Mouse (Mus musculus) G1E (cell line): ENCODE results near the gene Gripap1. TPM values are rescaled to one million over a fixed set of nuclear protein-coding genes. Genes with fewer than 3 reads are reported as not detected.

Experiments used
- ATAC-seq: 2 replicates; pipeline ENCODE4 v1.8.0; 2016; ENCODE audit warnings: mild to moderate bottlenecking; ENCODE audit not compliant: insufficient number of reproducible peaks, poor library complexity, low FRiP score, severe bottlenecking; ENCODE audit errors: extremely low read depth
- DNase-seq: peaks from one replicate; pipeline ENCODE4 v3.0.0; 2012; ENCODE audit warnings: low spot score
- H3K27me3 ChIP-seq: 2 replicates; pipeline ENCODE4 v1.6.1; 2012; ENCODE audit warnings: mild to moderate bottlenecking, low read length, inconsistent platforms; ENCODE audit not compliant: insufficient read depth
- H3K36me3 ChIP-seq: replicated peaks from 2 replicates; pipeline ENCODE3; 2012; ENCODE audit warnings: mild to moderate bottlenecking, inconsistent platforms
- H3K4me1 ChIP-seq: 2 replicates; pipeline ENCODE4 v1.6.1; 2012; ENCODE audit warnings: low read depth, low read length, inconsistent platforms, mixed read lengths; ENCODE audit not compliant: insufficient read depth
- H3K4me3 ChIP-seq: 2 replicates; pipeline ENCODE4 v1.5.1; 2012; ENCODE audit warnings: low read depth, mild to moderate bottlenecking, inconsistent platforms, low read length, moderate library complexity, mixed read lengths
- H3K9me3 ChIP-seq: replicated peaks from 2 replicates; pipeline ENCODE4 v1.6.1; 2012; ENCODE audit warnings: inconsistent platforms
- CTCF ChIP-seq: IDR thresholded peaks from 2 replicates; pipeline ENCODE4 v1.5.1; 2012; ENCODE audit warnings: low read depth, low read length, inconsistent platforms, mixed read lengths
- GATA1 ChIP-seq: IDR thresholded peaks from 2 replicates; pipeline ENCODE4 v1.6.1; 2012; ENCODE audit warnings: borderline replicate concordance, low read length, inconsistent platforms, mixed read lengths
- GATA2 ChIP-seq: IDR thresholded peaks from 2 replicates; pipeline ENCODE4 v1.6.1; 2012; ENCODE audit warnings: low read depth, low read length, inconsistent platforms, borderline replicate concordance
- POLR2AphosphoS5 ChIP-seq: IDR thresholded peaks from 2 replicates; pipeline ENCODE4 v1.6.1; 2012; ENCODE audit warnings: low read depth, low read length, inconsistent platforms; ENCODE audit not compliant: insufficient replicate concordance
- TAL1 ChIP-seq: conservative IDR thresholded peaks from 2 replicates; pipeline ENCODE4 v1.6.1; 2012; ENCODE audit warnings: low read depth, low read length, inconsistent platforms, mixed read lengths
- polyA plus RNA-seq: library from polyadenylated mRNA; stranded (reverse); fragments of >175 nt; gene quantifications from 2 replicates; pipeline ENCODE4 v1.2.3, GENCODE M21; 2012
- total RNA-seq, 2 experiments: library from RNA; stranded (forward) in 1 of 2; stranded (reverse) in 1 of 2; fragments of 200-1000 nt in 1 of 2; fragments of >200 nt in 1 of 2; fragmentation: Nextera tagmentation in 1 of 2; gene quantifications; 2 replicates each; pipeline ENCODE4 v1.2.3; 2014 to 2017

The Gripap1 gene
- total and polyA plus RNA-seq, 3 experiments: 30.6 to 116 (median 53.8) TPM

- Histone ChIP-seq H3K9me3 (no peaks in the 10 kb centered on the region), H3K36me3 (peaks cover 79% of the 10 kb centered on the region), H3K4me1 (peaks cover 2% of the 10 kb centered on the region; the same call in 1 of the 2 replicates), H3K27me3 (no peaks in the 10 kb centered on the region), H3K4me3 (no peak overlapping the region)
- ATAC-seq: no peak
- DNase-seq: no peak
- no peak for TF ChIP-seq TAL1
- TF ChIP-seq GATA1: no peak
- TF ChIP-seq POLR2AphosphoS5: no peak
- no peak for TF ChIP-seq GATA2
- no peak for TF ChIP-seq CTCF
Measured at GRCm38 (mm10) chrX:7864551-7864950, 75.0 kb downstream of the Gripap1 start.

- ATAC-seq (no peak), DNase-seq (no peak)
- Histone ChIP-seq H3K36me3 (peaks cover 75% of the 10 kb centered on the region), H3K4me3 (no peak overlapping the region), H3K27me3 (no peaks in the 10 kb centered on the region), H3K4me1 (no peaks in the 10 kb centered on the region; the same call in 1 of the 2 replicates), H3K9me3 (no peaks in the 10 kb centered on the region)
- TF ChIP-seq POLR2AphosphoS5: no peak
- TF ChIP-seq GATA1: no peak
- TF ChIP-seq GATA2: no peak
- no peak for TF ChIP-seq TAL1
- TF ChIP-seq CTCF: no peak
Measured at GRCm38 (mm10) chrX:7865343-7865742, 75.8 kb downstream of the Gripap1 start.

- TF ChIP-seq POLR2AphosphoS5: no peak
- no peak for TF ChIP-seq TAL1
- no peak for TF ChIP-seq GATA1
- no peak for TF ChIP-seq GATA2
- TF ChIP-seq CTCF: no peak
- ATAC-seq (no peak), DNase-seq (no peak)
- no peaks in the 10 kb centered on the region for H3K9me3 ChIP-seq
- no peak overlapping the region for H3K4me3 ChIP-seq
- peaks cover 71% of the 10 kb centered on the region for H3K36me3 ChIP-seq
- H3K27me3 ChIP-seq: no peaks in the 10 kb centered on the region
- H3K4me1 ChIP-seq: no peaks in the 10 kb centered on the region; the same call in 1 of the 2 replicates
Measured at GRCm38 (mm10) chrX:7865786-7866185, 76.2 kb downstream of the Gripap1 start.

- Histone ChIP-seq H3K4me3 (no peak overlapping the region), H3K27me3 (no peaks in the 10 kb centered on the region), H3K4me1 (no peaks in the 10 kb centered on the region; the same call in 1 of the 2 replicates), H3K9me3 (no peaks in the 10 kb centered on the region), H3K36me3 (peaks cover 70% of the 10 kb centered on the region)
- no peak for DNase-seq
- ATAC-seq: no peak
- TF ChIP-seq GATA2: no peak
- TF ChIP-seq CTCF: no peak
- no peak for TF ChIP-seq TAL1
- TF ChIP-seq GATA1: no peak
- TF ChIP-seq POLR2AphosphoS5: no peak
Measured at GRCm38 (mm10) chrX:7867141-7867540, 77.6 kb downstream of the Gripap1 start.

- H3K36me3 ChIP-seq: peaks cover 72% of the 10 kb centered on the region
- no peaks in the 10 kb centered on the region for H3K27me3 ChIP-seq
- TF ChIP-seq GATA2 (no peak), POLR2AphosphoS5 (no peak), GATA1 (no peak), CTCF (no peak), TAL1 (no peak)
- no peak for ATAC-seq
- no peaks in the 10 kb centered on the region for H3K9me3 ChIP-seq
- no peak for DNase-seq
- H3K4me3 ChIP-seq: no peak overlapping the region
- H3K4me1 ChIP-seq: no peaks in the 10 kb centered on the region; the same call in 1 of the 2 replicates
Measured at GRCm38 (mm10) chrX:7868506-7868905, 78.9 kb downstream of the Gripap1 start.

GRCm38 (mm10) chrX:7869826-7870225 is 80.3 kb downstream of the Gripap1 start:
- TF ChIP-seq TAL1 (no peak), GATA2 (no peak), GATA1 (no peak), POLR2AphosphoS5 (no peak)
- no peaks in the 10 kb centered on the region for H3K4me1 ChIP-seq

More at GRCm38 (mm10) chrX:7869826-7870225, 80.3 kb downstream of the Gripap1 start:
- no peak for DNase-seq
- Histone ChIP-seq H3K4me3 (no peak overlapping the region), H3K36me3 (peaks cover 79% of the 10 kb centered on the region), H3K9me3 (no peaks in the 10 kb centered on the region), H3K27me3 (no peaks in the 10 kb centered on the region)
- no peak for ATAC-seq

Other genes with a start within 250 kb of the Gripap1 start
Only the 20 nearest of the 27 such genes appear.
- gene Syp, start 151.3 kb upstream of the Gripap1 start, total RNA-seq (2014; fragmentation: Nextera tagmentation): 0.39 and 0.83 TPM in 2 replicates
- gene Syp, start 151.3 kb upstream of the Gripap1 start, total RNA-seq (2017): 0.49 and 0.58 TPM in 2 replicates
- 0.22 and 0.38 TPM in 2 replicates for gene Syp, start 151.3 kb upstream of the Gripap1 start, polyA plus RNA-seq
- not detected in 2 replicates for gene Prickle3, start 132.5 kb upstream of the Gripap1 start, total RNA-seq (2014; fragmentation: Nextera tagmentation)
- 0.16 and 0.41 TPM in 2 replicates for gene Prickle3, start 132.5 kb upstream of the Gripap1 start, total RNA-seq (2017)
- 0.04 TPM in 2 replicates for gene Prickle3, start 132.5 kb upstream of the Gripap1 start, polyA plus RNA-seq
- 129 and 156 TPM in 2 replicates for gene Plp2, start 118.4 kb upstream of the Gripap1 start, total RNA-seq (2014; fragmentation: Nextera tagmentation)
- gene Plp2, start 118.4 kb upstream of the Gripap1 start, total RNA-seq (2017): 50.9 and 54.9 TPM in 2 replicates
- 61.2 and 70.2 TPM in 2 replicates for gene Plp2, start 118.4 kb upstream of the Gripap1 start, polyA plus RNA-seq
- not detected in 2 replicates for gene Magix, start 108.5 kb upstream of the Gripap1 start, total RNA-seq (2014; fragmentation: Nextera tagmentation)
- gene Magix, start 108.5 kb upstream of the Gripap1 start, total RNA-seq (2017): 0.12 and 0.27 TPM in 2 replicates
- gene Magix, start 108.5 kb upstream of the Gripap1 start, polyA plus RNA-seq: 0.05 TPM in 1 of 2 replicates, not detected in the other
- gene Gpkow, start 92.6 kb upstream of the Gripap1 start, total RNA-seq (2014; fragmentation: Nextera tagmentation): 59.1 and 66.0 TPM in 2 replicates
- 21.6 and 25.5 TPM in 2 replicates for gene Gpkow, start 92.6 kb upstream of the Gripap1 start, total RNA-seq (2017)
- gene Gpkow, start 92.6 kb upstream of the Gripap1 start, polyA plus RNA-seq: 6.4 and 11.4 TPM in 2 replicates
- gene Wdr45, start 75.4 kb upstream of the Gripap1 start, total RNA-seq (2014; fragmentation: Nextera tagmentation): 25.1 and 36.1 TPM in 2 replicates
- 27.9 and 30.8 TPM in 2 replicates for gene Wdr45, start 75.4 kb upstream of the Gripap1 start, total RNA-seq (2017)
- gene Wdr45, start 75.4 kb upstream of the Gripap1 start, polyA plus RNA-seq: 10.8 and 11.4 TPM in 2 replicates
- not detected in 2 replicates for gene Gm45208, start 67.5 kb upstream of the Gripap1 start, total RNA-seq (2014; fragmentation: Nextera tagmentation)
- 0.44 TPM in 1 of 2 replicates, not detected in the other for gene Gm45208, start 67.5 kb upstream of the Gripap1 start, total RNA-seq (2017)
- gene Gm45208, start 67.5 kb upstream of the Gripap1 start, polyA plus RNA-seq: 1.1 and 2.0 TPM in 2 replicates
- gene Praf2, start 61.3 kb upstream of the Gripap1 start, total RNA-seq (2014; fragmentation: Nextera tagmentation): 22.6 and 34.0 TPM in 2 replicates
- 5.0 and 5.7 TPM in 2 replicates for gene Praf2, start 61.3 kb upstream of the Gripap1 start, total RNA-seq (2017)
- gene Praf2, start 61.3 kb upstream of the Gripap1 start, polyA plus RNA-seq: 10.8 and 12.0 TPM in 2 replicates
- gene Ccdc120, start 38.9 kb upstream of the Gripap1 start, total RNA-seq (2014; fragmentation: Nextera tagmentation): 1.4 and 2.3 TPM in 2 replicates
- gene Ccdc120, start 38.9 kb upstream of the Gripap1 start, total RNA-seq (2017): 0.70 and 0.76 TPM in 2 replicates
- 10.2 and 12.2 TPM in 2 replicates for gene Ccdc120, start 38.9 kb upstream of the Gripap1 start, polyA plus RNA-seq
- gene Tfe3, start 27.2 kb upstream of the Gripap1 start, total RNA-seq (2014; fragmentation: Nextera tagmentation): 78.7 and 81.0 TPM in 2 replicates
- 14.1 and 17.0 TPM in 2 replicates for gene Tfe3, start 27.2 kb upstream of the Gripap1 start, total RNA-seq (2017)
- 51.8 and 65.1 TPM in 2 replicates for gene Tfe3, start 27.2 kb upstream of the Gripap1 start, polyA plus RNA-seq
- gene Kcnd1, start 32.5 kb downstream of the Gripap1 start, total RNA-seq (2014; fragmentation: Nextera tagmentation): 1.1 and 4.1 TPM in 2 replicates
- gene Kcnd1, start 32.5 kb downstream of the Gripap1 start, total RNA-seq (2017): 0.23 and 0.27 TPM in 2 replicates
- 0.28 and 0.41 TPM in 2 replicates for gene Kcnd1, start 32.5 kb downstream of the Gripap1 start, polyA plus RNA-seq
- gene Otud5, start 51.6 kb downstream of the Gripap1 start, total RNA-seq (2014; fragmentation: Nextera tagmentation): 68.1 and 71.8 TPM in 2 replicates
- 53.3 and 53.7 TPM in 2 replicates for gene Otud5, start 51.6 kb downstream of the Gripap1 start, total RNA-seq (2017)
- gene Otud5, start 51.6 kb downstream of the Gripap1 start, polyA plus RNA-seq: 84.0 and 86.5 TPM in 2 replicates
- gene Pim2, start 88.5 kb downstream of the Gripap1 start, total RNA-seq (2014; fragmentation: Nextera tagmentation): 7.4 and 12.8 TPM in 2 replicates
- 1.8 and 2.2 TPM in 2 replicates for gene Pim2, start 88.5 kb downstream of the Gripap1 start, total RNA-seq (2017)
- gene Pim2, start 88.5 kb downstream of the Gripap1 start, polyA plus RNA-seq: 23.1 and 25.6 TPM in 2 replicates
- 9.6 and 13.5 TPM in 2 replicates for gene Slc35a2, start 94.3 kb downstream of the Gripap1 start, total RNA-seq (2014; fragmentation: Nextera tagmentation)
- 34.0 and 39.4 TPM in 2 replicates for gene Slc35a2, start 94.3 kb downstream of the Gripap1 start, total RNA-seq (2017)
- 75.8 and 107 TPM in 2 replicates for gene Slc35a2, start 94.3 kb downstream of the Gripap1 start, polyA plus RNA-seq
- 50.0 and 64.3 TPM in 2 replicates for gene Pqbp1, start 109.5 kb downstream of the Gripap1 start, total RNA-seq (2014; fragmentation: Nextera tagmentation)
- gene Pqbp1, start 109.5 kb downstream of the Gripap1 start, total RNA-seq (2017): 146 and 162 TPM in 2 replicates
- 152 and 167 TPM in 2 replicates for gene Pqbp1, start 109.5 kb downstream of the Gripap1 start, polyA plus RNA-seq
- 195 and 197 TPM in 2 replicates for gene Timm17b, start 109.6 kb downstream of the Gripap1 start, total RNA-seq (2014; fragmentation: Nextera tagmentation)
- gene Timm17b, start 109.6 kb downstream of the Gripap1 start, total RNA-seq (2017): 72.9 and 78.8 TPM in 2 replicates
- 122 and 139 TPM in 2 replicates for gene Timm17b, start 109.6 kb downstream of the Gripap1 start, polyA plus RNA-seq
- not detected in 2 replicates for gene Gm10491, start 118.1 kb downstream of the Gripap1 start, total RNA-seq (2014; fragmentation: Nextera tagmentation)
- gene Gm10491, start 118.1 kb downstream of the Gripap1 start, total RNA-seq (2017): not detected in 2 replicates
- not detected in 2 replicates for gene Gm10491, start 118.1 kb downstream of the Gripap1 start, polyA plus RNA-seq
- not detected in 2 replicates for gene Gm10490, start 119.8 kb downstream of the Gripap1 start, total RNA-seq (2014; fragmentation: Nextera tagmentation)
- 1.5 TPM in 1 of 2 replicates, not detected in the other for gene Gm10490, start 119.8 kb downstream of the Gripap1 start, total RNA-seq (2017)
- gene Gm10490, start 119.8 kb downstream of the Gripap1 start, polyA plus RNA-seq: not detected in 2 replicates
- not detected in 2 replicates for gene Pcsk1n, start 130.1 kb downstream of the Gripap1 start, total RNA-seq (2014; fragmentation: Nextera tagmentation)
- not detected in 2 replicates for gene Pcsk1n, start 130.1 kb downstream of the Gripap1 start, total RNA-seq (2017)
- not detected in 2 replicates for gene Pcsk1n, start 130.1 kb downstream of the Gripap1 start, polyA plus RNA-seq
- not detected in 2 replicates for gene Eras, start 138.8 kb downstream of the Gripap1 start, total RNA-seq (2014; fragmentation: Nextera tagmentation)
- gene Eras, start 138.8 kb downstream of the Gripap1 start, total RNA-seq (2017): not detected in 2 replicates
- gene Eras, start 138.8 kb downstream of the Gripap1 start, polyA plus RNA-seq: not detected in 2 replicates